Mouse (Mus musculus): ENCODE data around the gene Kbtbd12.

The Kbtbd12 gene

GRCm38 (mm10) chr6:88626462-88626861, 11.3 kb downstream of the Kbtbd12 start:
- DNase-seq = no peak

GRCm38 (mm10) chr6:88621816-88622481, 15.8 kb downstream of the Kbtbd12 start:
- peak; percentile 70 for DNase-seq

- no peak for DNase-seq
Measured at GRCm38 (mm10) chr6:88619542-88619941, 18.2 kb downstream of the Kbtbd12 start.

GRCm38 (mm10) chr6:88615352-88615751, 22.4 kb downstream of the Kbtbd12 start:
- no peak for DNase-seq

- no peak for DNase-seq
Measured at GRCm38 (mm10) chr6:88606417-88606816, 31.3 kb downstream of the Kbtbd12 start.

- DNase-seq = no peak
Measured at GRCm38 (mm10) chr6:88605715-88606114, 32.0 kb downstream of the Kbtbd12 start.

GRCm38 (mm10) chr6:88605235-88605634, 32.5 kb downstream of the Kbtbd12 start:
- DNase-seq = no peak

- DNase-seq = no peak
Measured at GRCm38 (mm10) chr6:88596108-88596507, 41.6 kb downstream of the Kbtbd12 start.

- DNase-seq = no peak
Measured at GRCm38 (mm10) chr6:88592367-88592766, 45.4 kb downstream of the Kbtbd12 start.

GRCm38 (mm10) chr6:88590231-88590630, 47.5 kb downstream of the Kbtbd12 start:
- no peak for DNase-seq

- DNase-seq = peak; percentile 41
Measured at GRCm38 (mm10) chr6:88589517-88589916, 48.2 kb downstream of the Kbtbd12 start.

GRCm38 (mm10) chr6:88588581-88589256, 49.0 kb downstream of the Kbtbd12 start:
- no peak for DNase-seq

- DNase-seq = no peak
Measured at GRCm38 (mm10) chr6:88587091-88587490, 50.7 kb downstream of the Kbtbd12 start.

- no peak for DNase-seq
Measured at GRCm38 (mm10) chr6:88583950-88584349, 53.8 kb downstream of the Kbtbd12 start.

- no peak for DNase-seq
Measured at GRCm38 (mm10) chr6:88576495-88576894, 61.3 kb downstream of the Kbtbd12 start.

- DNase-seq = no peak
Measured at GRCm38 (mm10) chr6:88566676-88567075, 71.1 kb downstream of the Kbtbd12 start.

- peak; percentile 71 for DNase-seq
Measured at GRCm38 (mm10) chr6:88565033-88565432, 72.7 kb downstream of the Kbtbd12 start.

GRCm38 (mm10) chr6:88560156-88560555, 77.6 kb downstream of the Kbtbd12 start:
- DNase-seq = no peak

GRCm38 (mm10) chr6:88559688-88560087, 78.1 kb downstream of the Kbtbd12 start:
- DNase-seq = peak; percentile 68

- peak; percentile 92 for DNase-seq
Measured at GRCm38 (mm10) chr6:88558076-88558475, 79.7 kb downstream of the Kbtbd12 start.

GRCm38 (mm10) chr6:88557548-88557947, 80.2 kb downstream of the Kbtbd12 start:
- DNase-seq = peak; percentile 31

- DNase-seq = no peak
Measured at GRCm38 (mm10) chr6:88549916-88550315, 87.8 kb downstream of the Kbtbd12 start.

- peak; percentile 72 for DNase-seq
Measured at GRCm38 (mm10) chr6:88549137-88549814, 88.5 kb downstream of the Kbtbd12 start.

Data from cerebellum, adult 9-10 months (tissue).